9 mouse cellular contexts compared by ENCODE assay signal in genomic region chr11:115366039-115366705, GRCm38 (mm10). TPM values are rescaled to one million over a fixed set of nuclear protein-coding genes. Genes with fewer than 3 reads are reported as not detected.
DNase-seq lines count a peak whose midpoint lies in the region; ATAC-seq and TF ChIP-seq lines count a peak whose summit lies in the region.
"Had no signal": no experiment of that assay in that cellular context is flagged by ENCODE, and none has a peak within 500 bp of the region (broad histone marks: within the 10 kb centered on the region; RNA-seq: fewer than 3 reads in every experiment).

No protein-coding gene starts in this region.

- ATAC-seq in heart, embryonic 14.5 days (ENCODE audit: insufficient number of reproducible peaks, insufficient read depth, low FRiP score, low read depth): no peak
- peak; percentile 41 for ATAC-seq in midbrain, embryonic 16.5 days
- ATAC-seq in inflammation-experienced regulatory T-cells, adult 6 months: no peak
- ATAC-seq in liver, embryonic 11.5 days (replicated peaks; ENCODE audit: low FRiP score): no peak

- H3K9me3 ChIP-seq in heart, embryonic 14.5 days (ENCODE audit: control insufficient read depth, low read length): no peaks in the 10 kb centered on the region
- no peaks in the 10 kb centered on the region for H3K9me3 ChIP-seq in midbrain, embryonic 16.5 days (replicated peaks; ENCODE audit: control insufficient read depth, low read length, poor library complexity, severe bottlenecking)
- no peaks in the 10 kb centered on the region for H3K9me3 ChIP-seq in liver, embryonic 11.5 days (ENCODE audit: control insufficient read depth, low read length)

- no peak overlapping the region for H3K9ac ChIP-seq in heart, embryonic 14.5 days (ENCODE audit: low read length)
- peak overlapping the region; percentile 84 for H3K9ac ChIP-seq in midbrain, embryonic 16.5 days (ENCODE audit: low read depth, low read length)
- H3K9ac ChIP-seq in liver, embryonic 11.5 days (ENCODE audit: low read depth, low read length): no peak overlapping the region

- H3K27ac ChIP-seq in layer of hippocampus, adult 2 months: peak overlapping the region; percentile 95
- H3K27ac ChIP-seq in heart, embryonic 14.5 days (replicated peaks in 1 of 2; ENCODE audit: control insufficient read depth in 1 of 2, insufficient read depth in 1 of 2, low read depth in 2 of 2, low read length in 2 of 2): peak overlapping the region in 1 of 2 experiments; percentile 24; a peak in 1 of 4 replicates
- peak overlapping the region; percentile 78 for H3K27ac ChIP-seq in midbrain, embryonic 16.5 days (ENCODE audit: low read length)
- H3K27ac ChIP-seq in liver, embryonic 11.5 days (ENCODE audit: low read depth, low read length): no peak overlapping the region

- no peak for DNase-seq in layer of hippocampus, adult 2 months (ENCODE audit: low spot score in 2 of 2)
- DNase-seq in layer of hippocampus, postnatal 14 days (ENCODE audit: low spot score in 2 of 2): no peak
- DNase-seq in cerebellum, adult 8-10 months: peak; percentile 45
- DNase-seq in gastrocnemius, postnatal 4 days (ENCODE audit: low spot score in 2 of 2): no peak
- DNase-seq in liver, embryonic 11.5 days (ENCODE audit: low spot score): no peak

- H3K4me1 ChIP-seq in heart, embryonic 14.5 days (ENCODE audit: control insufficient read depth in 2 of 2, insufficient read depth in 2 of 2, low read length in 2 of 2): peaks cover 8 to 21% of the 10 kb centered on the region in 2 experiments
- peaks cover 11% of the 10 kb centered on the region for H3K4me1 ChIP-seq in midbrain, embryonic 16.5 days (ENCODE audit: control insufficient read depth, insufficient read depth, low read length)
- peaks cover 10% of the 10 kb centered on the region; the same call in 1 of the 2 replicates for H3K4me1 ChIP-seq in liver, embryonic 11.5 days (replicated peaks; ENCODE audit: control insufficient read depth, insufficient read depth, low read length)

- TF ChIP-seq CTCF in layer of hippocampus, adult 2 months (conservative IDR thresholded peaks at IDR 0.05): no peak

- no peaks in the 10 kb centered on the region for H3K36me3 ChIP-seq in heart, embryonic 14.5 days (ENCODE audit: control insufficient read depth, insufficient read depth, low read length)
- no peaks in the 10 kb centered on the region for H3K36me3 ChIP-seq in midbrain, embryonic 16.5 days (ENCODE audit: control insufficient read depth, insufficient read depth, low read length)
- no peaks in the 10 kb centered on the region for H3K36me3 ChIP-seq in liver, embryonic 11.5 days (ENCODE audit: control insufficient read depth, insufficient read depth, low read length)

- H3K27me3 ChIP-seq in heart, embryonic 14.5 days (ENCODE audit: control insufficient read depth, insufficient read depth, low read length): peaks cover 34% of the 10 kb centered on the region
- H3K27me3 ChIP-seq in midbrain, embryonic 16.5 days (ENCODE audit: control insufficient read depth, insufficient read depth, low read depth, low read length): no peaks in the 10 kb centered on the region
- peaks cover 34% of the 10 kb centered on the region for H3K27me3 ChIP-seq in liver, embryonic 11.5 days (replicated peaks; ENCODE audit: control insufficient read depth, insufficient read depth, low read length)

- H3K4me3 ChIP-seq in layer of hippocampus, adult 2 months: peak overlapping the region; percentile 96
- peak overlapping the region in 1 of 2 experiments; percentile 58; a peak in 2 of 4 replicates for H3K4me3 ChIP-seq in heart, embryonic 14.5 days (ENCODE audit: control insufficient read depth in 1 of 2, insufficient read depth in 1 of 2, low read depth in 1 of 2, low read length in 2 of 2)
- H3K4me3 ChIP-seq in midbrain, embryonic 16.5 days (ENCODE audit: low read depth, low read length): peak overlapping the region; percentile 83
- H3K4me3 ChIP-seq in liver, embryonic 11.5 days (ENCODE audit: low read depth, low read length): no peak overlapping the region

- H3K4me2 ChIP-seq in heart, embryonic 14.5 days (ENCODE audit: low read length): peak overlapping the region; percentile 95
- peak overlapping the region; percentile 61 for H3K4me2 ChIP-seq in midbrain, embryonic 16.5 days (ENCODE audit: low read length)
- H3K4me2 ChIP-seq in liver, embryonic 11.5 days: no peak overlapping the region

- 27% methylated on average over 7 of the region's 7 CpGs for WGBS in heart, embryonic 14.5 days
- 41% methylated on average over 7 of the region's 7 CpGs for WGBS in midbrain, embryonic 16.5 days
- WGBS in liver, embryonic 11.5 days: 31% methylated on average over 7 of the region's 7 CpGs

RNA-seq across cellular contexts. Expression of gene Hid1, which starts 1.4 kb away (rescaled TPM):
- total RNA-seq in layer of hippocampus, adult 2 months (2021): 100 to 1,000 TPM; 110 to 119 TPM
- total RNA-seq in layer of hippocampus, postnatal 14 days (2021): 10 to 100 TPM; 90.0 to 94.3 TPM
- 7.4 and 7.8 TPM in 2 replicates for polyA plus RNA-seq in heart, embryonic 14.5 days (2014; fragmentation: Nextera tagmentation; extraction: Ambion mirVana)
- polyA plus RNA-seq in midbrain, embryonic 16.5 days (2015; fragmentation: Nextera tagmentation; extraction: Ambion mirVana): 68.6 and 75.2 TPM in 2 replicates
- 1 to 10 TPM; 7.2 to 9.0 TPM for total RNA-seq in gastrocnemius, postnatal 4 days (2021)
- polyA plus RNA-seq in inflammation-experienced regulatory T-cells, adult 6 months (2017; shearing (Covaris generic)): 1 to 10 TPM; 1.9 to 3.4 (median 2.6) TPM
- polyA plus RNA-seq in liver, embryonic 11.5 days (2014; fragmentation: Nextera tagmentation; extraction: Ambion mirVana): 2.2 and 3.4 TPM in 2 replicates

RNA-seq across cellular contexts. Expression of gene Cdr2l, which starts 15.5 kb away (rescaled TPM):
- total RNA-seq in layer of hippocampus, adult 2 months (2021): 10 to 100 TPM; 21.9 to 26.1 TPM
- 10 to 100 TPM; 18.6 to 21.3 TPM for total RNA-seq in layer of hippocampus, postnatal 14 days (2021)
- 10.3 and 10.5 TPM in 2 replicates for polyA plus RNA-seq in heart, embryonic 14.5 days (2014; fragmentation: Nextera tagmentation; extraction: Ambion mirVana)
- polyA plus RNA-seq in midbrain, embryonic 16.5 days (2015; fragmentation: Nextera tagmentation; extraction: Ambion mirVana): 18.5 and 21.6 TPM in 2 replicates
- 10 to 100 TPM; 19.4 to 22.2 TPM for total RNA-seq in gastrocnemius, postnatal 4 days (2021)
- polyA plus RNA-seq in inflammation-experienced regulatory T-cells, adult 6 months (2017; shearing (Covaris generic)): not detected
- 6.2 and 6.9 TPM in 2 replicates for polyA plus RNA-seq in liver, embryonic 11.5 days (2014; fragmentation: Nextera tagmentation; extraction: Ambion mirVana)

RNA-seq across cellular contexts. Expression of gene Otop3, which starts 31.6 kb away (rescaled TPM):
- under 1 TPM in 1 of 2 experiments, not detected in 1; 0.20 TPM for total RNA-seq in layer of hippocampus, adult 2 months (2021)
- total RNA-seq in layer of hippocampus, postnatal 14 days (2021): under 1 TPM; 0.14 to 0.17 TPM
- not detected in 2 replicates for polyA plus RNA-seq in heart, embryonic 14.5 days (2014; fragmentation: Nextera tagmentation; extraction: Ambion mirVana)
- polyA plus RNA-seq in midbrain, embryonic 16.5 days (2015; fragmentation: Nextera tagmentation; extraction: Ambion mirVana): 0.78 and 0.80 TPM in 2 replicates
- not detected for total RNA-seq in gastrocnemius, postnatal 4 days (2021)
- polyA plus RNA-seq in inflammation-experienced regulatory T-cells, adult 6 months (2017; shearing (Covaris generic)): not detected
- polyA plus RNA-seq in liver, embryonic 11.5 days (2014; fragmentation: Nextera tagmentation; extraction: Ambion mirVana): not detected in 2 replicates
- polyA plus RNA-seq: gonadal fat pad, adult 2 months had no signal

RNA-seq across cellular contexts. Expression of gene Mrpl58, which starts 37.4 kb away (rescaled TPM):
- 100 to 1,000 TPM; 100 to 105 TPM for total RNA-seq in layer of hippocampus, adult 2 months (2021)
- 10 to 100 TPM; 95.7 to 96.6 TPM for total RNA-seq in layer of hippocampus, postnatal 14 days (2021)
- 191 and 195 TPM in 2 replicates for polyA plus RNA-seq in heart, embryonic 14.5 days (2014; fragmentation: Nextera tagmentation; extraction: Ambion mirVana)
- 173 and 180 TPM in 2 replicates for polyA plus RNA-seq in midbrain, embryonic 16.5 days (2015; fragmentation: Nextera tagmentation; extraction: Ambion mirVana)
- 10 to 100 TPM; 89.6 to 94.0 TPM for total RNA-seq in gastrocnemius, postnatal 4 days (2021)
- polyA plus RNA-seq in inflammation-experienced regulatory T-cells, adult 6 months (2017; shearing (Covaris generic)): 100 to 1,000 TPM; 173 to 208 (median 179) TPM
- polyA plus RNA-seq in liver, embryonic 11.5 days (2014; fragmentation: Nextera tagmentation; extraction: Ambion mirVana): 165 TPM in 2 replicates

RNA-seq across cellular contexts. Expression of gene Ush1g, which starts 44.3 kb away (rescaled TPM):
- total RNA-seq in layer of hippocampus, adult 2 months (2021): under 1 TPM; 0.37 to 0.64 TPM
- total RNA-seq in layer of hippocampus, postnatal 14 days (2021): under 1 TPM; 0.16 to 0.45 TPM
- 0.05 TPM in 1 of 2 replicates, not detected in the other for polyA plus RNA-seq in heart, embryonic 14.5 days (2014; fragmentation: Nextera tagmentation; extraction: Ambion mirVana)
- 0.10 and 0.20 TPM in 2 replicates for polyA plus RNA-seq in midbrain, embryonic 16.5 days (2015; fragmentation: Nextera tagmentation; extraction: Ambion mirVana)
- not detected for total RNA-seq in gastrocnemius, postnatal 4 days (2021)
- not detected for polyA plus RNA-seq in inflammation-experienced regulatory T-cells, adult 6 months (2017; shearing (Covaris generic))
- polyA plus RNA-seq in liver, embryonic 11.5 days (2014; fragmentation: Nextera tagmentation; extraction: Ambion mirVana): 0.52 and 0.64 TPM in 2 replicates
- polyA plus RNA-seq: gonadal fat pad, adult 2 months had no signal
